Comparison of ENCODE assay signal across 7 mouse cellular contexts in the genomic region with DNA sequence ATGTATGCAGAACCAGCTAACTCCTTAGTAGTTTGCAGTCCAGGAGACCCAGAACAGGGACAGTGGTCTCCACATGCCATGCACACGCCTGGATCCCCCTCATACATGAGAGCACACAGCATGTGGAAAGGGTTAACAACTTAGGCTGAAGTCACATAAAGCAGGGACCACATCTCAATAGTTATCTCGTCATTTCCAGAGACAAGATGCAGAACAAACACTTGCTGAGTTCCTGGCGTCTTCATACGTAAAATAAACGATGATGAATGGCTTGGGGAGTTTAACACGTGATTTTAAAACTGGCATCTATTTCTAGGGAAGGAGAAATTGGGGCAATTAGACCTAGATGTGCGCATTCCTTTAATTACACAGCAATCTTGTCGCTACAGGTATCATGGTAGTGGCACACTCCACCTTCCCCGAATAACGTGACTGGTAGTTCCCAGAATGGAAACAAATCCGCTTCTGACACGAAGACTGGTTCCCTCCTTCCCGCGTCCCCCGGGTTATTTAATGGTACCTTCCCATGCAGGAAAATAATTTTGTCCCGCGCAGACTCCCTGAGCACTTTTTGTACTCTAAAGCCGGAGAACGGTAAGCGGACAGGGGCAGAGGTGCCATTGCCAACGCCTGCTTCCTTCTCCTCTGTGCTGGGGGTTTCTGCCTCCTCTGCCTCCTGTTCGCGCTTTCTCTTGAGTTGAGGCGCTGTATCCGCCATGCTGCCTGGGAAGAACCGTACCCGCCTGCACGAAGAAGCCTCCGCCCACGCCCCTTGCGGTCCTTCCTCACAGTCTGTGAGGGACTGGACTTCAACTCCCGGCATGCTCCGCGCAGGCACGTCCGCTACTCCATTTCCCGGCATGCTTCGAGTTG. TPM values are rescaled to one million over a fixed set of nuclear protein-coding genes. Genes with fewer than 3 reads are reported as not detected.
A peak's percentile ranks its signal among the peaks of the same experiment; 100 is the strongest.
DNase-seq lines count a peak whose midpoint lies in the region; ATAC-seq lines count a peak whose summit lies in the region.

A gene (minus strand): TSS at position 811 of the 873 bp plus-strand sequence.

- peak within 1 kb of the TSS; percentile 53 for H3K4me3 ChIP-seq in embryonic facial prominence, embryonic 12.5 days
- peak within 1 kb of the TSS; percentile 64 for H3K4me3 ChIP-seq in limb, embryonic 11.5 days (ENCODE audit: low read depth, low read length)
- peak within 1 kb of the TSS; percentile 53 for H3K4me3 ChIP-seq in midbrain, embryonic 14.5 days (replicated peaks; ENCODE audit: low read depth, low read length)

- H3K27me3 ChIP-seq in embryonic facial prominence, embryonic 12.5 days = no peaks in the 10 kb centered on the region
- no peaks in the 10 kb centered on the region for H3K27me3 ChIP-seq in limb, embryonic 11.5 days (ENCODE audit: control insufficient read depth, insufficient read depth, low read length)
- H3K27me3 ChIP-seq in midbrain, embryonic 14.5 days (ENCODE audit: control insufficient read depth, insufficient read depth, low read length) = no peaks in the 10 kb centered on the region

- H3K27ac ChIP-seq in embryonic facial prominence, embryonic 12.5 days = peak within 1 kb of the TSS; percentile 90
- peak within 1 kb of the TSS; percentile 56; the same call in 1 of the 2 replicates for H3K27ac ChIP-seq in limb, embryonic 11.5 days (replicated peaks; ENCODE audit: low read depth, low read length)
- peak within 1 kb of the TSS; percentile 86 for H3K27ac ChIP-seq in midbrain, embryonic 14.5 days (replicated peaks; ENCODE audit: low read depth, low read length)

- peak within 1 kb of the TSS; percentile 74 for H3K4me2 ChIP-seq in embryonic facial prominence, embryonic 12.5 days (replicated peaks)
- peak within 1 kb of the TSS; percentile 58 for H3K4me2 ChIP-seq in limb, embryonic 11.5 days (ENCODE audit: low read depth, severe bottlenecking)
- H3K4me2 ChIP-seq in midbrain, embryonic 14.5 days (ENCODE audit: low read length) = peak within 1 kb of the TSS; percentile 82

- ATAC-seq in embryonic facial prominence, embryonic 12.5 days (ENCODE audit: insufficient number of reproducible peaks, insufficient read depth, low FRiP score, low TSS enrichment) = peak; percentile 96
- peak; percentile 94 for ATAC-seq in limb, embryonic 11.5 days (ENCODE audit: insufficient number of reproducible peaks, low FRiP score, low TSS enrichment, low read depth)
- ATAC-seq in midbrain, embryonic 14.5 days (ENCODE audit: low FRiP score, low TSS enrichment) = peak; percentile 96

- peaks cover 8% of the 10 kb centered on the region; the same call in 1 of the 2 replicates for H3K4me1 ChIP-seq in embryonic facial prominence, embryonic 12.5 days
- no peaks in the 10 kb centered on the region for H3K4me1 ChIP-seq in limb, embryonic 11.5 days (ENCODE audit: control insufficient read depth, insufficient read depth, low read length)
- H3K4me1 ChIP-seq in midbrain, embryonic 14.5 days (ENCODE audit: control insufficient read depth, insufficient read depth, low read length) = peaks cover 11% of the 10 kb centered on the region; the same call in 1 of the 2 replicates

- no peaks in the 10 kb centered on the region for H3K9me3 ChIP-seq in embryonic facial prominence, embryonic 12.5 days
- H3K9me3 ChIP-seq in limb, embryonic 11.5 days (ENCODE audit: control insufficient read depth, low read length) = no peaks in the 10 kb centered on the region
- no peaks in the 10 kb centered on the region for H3K9me3 ChIP-seq in midbrain, embryonic 14.5 days (ENCODE audit: control insufficient read depth, low read length)

- under 1% methylated on average over 38 of the region's 38 CpGs for WGBS in embryonic facial prominence, embryonic 12.5 days
- WGBS in limb, embryonic 11.5 days = under 1% methylated on average over 38 of the region's 38 CpGs
- under 1% methylated on average over 38 of the region's 38 CpGs for WGBS in midbrain, embryonic 14.5 days

- DNase-seq in adrenal gland, postnatal 25 days = peak; percentile 90
- DNase-seq in heart, adult 11 months = peak; percentile 99
- peak; percentile 95 for DNase-seq in kidney, adult 18-20 months
- peak; percentile 96 for DNase-seq in limb, embryonic 11.5 days (ENCODE audit: low spot score)
- peak; percentile 96 for DNase-seq in midbrain, embryonic 14.5 days
- peak; percentile 89 to 95 for DNase-seq in spleen, adult 18-20 months

- peak within 1 kb of the TSS; percentile 61 for H3K9ac ChIP-seq in embryonic facial prominence, embryonic 12.5 days
- peak within 1 kb of the TSS; percentile 70 for H3K9ac ChIP-seq in limb, embryonic 11.5 days (ENCODE audit: low read length)
- peak within 1 kb of the TSS; percentile 56 for H3K9ac ChIP-seq in midbrain, embryonic 14.5 days (replicated peaks; ENCODE audit: low read length)

- H3K36me3 ChIP-seq in embryonic facial prominence, embryonic 12.5 days = 0 out of 2 replicates have a peak, but pooled peaks cover 5% of the 10 kb centered on the region
- H3K36me3 ChIP-seq in limb, embryonic 11.5 days (ENCODE audit: control insufficient read depth, insufficient read depth, low read length) = no peaks in the 10 kb centered on the region; the same call in 1 of the 2 replicates
- H3K36me3 ChIP-seq in midbrain, embryonic 14.5 days (ENCODE audit: control insufficient read depth, insufficient read depth, low read length) = no peaks in the 10 kb centered on the region

RNA-seq across cellular contexts. Expression of the gene that starts here (rescaled TPM):
- 20.0 and 27.3 TPM in 2 replicates for total RNA-seq in adrenal gland, postnatal 25 days (2021)
- 77.6 and 83.5 TPM in 2 replicates for polyA plus RNA-seq in embryonic facial prominence, embryonic 12.5 days (2016; fragmentation: Nextera tagmentation; extraction: Ambion mirVana)
- 87.7 and 90.3 TPM in 2 replicates for polyA plus RNA-seq in limb, embryonic 11.5 days (2014; fragmentation: Nextera tagmentation; extraction: Ambion mirVana)
- 74.6 and 81.0 TPM in 2 replicates for polyA plus RNA-seq in midbrain, embryonic 14.5 days (2014; fragmentation: Nextera tagmentation; extraction: Ambion mirVana)

Comparison
In these comparisons a context has a peak if more than half of its experiments do, and no peak if none do; other contexts are left out.
1. Peak in every context shown above with its lines: DNase-seq, ATAC-seq, H3K4me3 ChIP-seq and H3K27ac ChIP-seq.